15 mouse cellular contexts compared by ENCODE assay signal in genomic region chr9:28855826-28856225, GRCm38 (mm10).
"Had no signal": no experiment of that assay in that cellular context is flagged by ENCODE, and none has a peak within 500 bp of the region (broad histone marks: within the 10 kb centered on the region; RNA-seq: fewer than 3 reads in every experiment).

No protein-coding gene starts in this region.

- H3K27ac ChIP-seq: limb, embryonic 12.5 days; liver, embryonic 13.5 days; lung, embryonic 15.5 days; macrophage; midbrain, embryonic 12.5 days; stomach, postnatal 0 days had no signal

- H3K36me3 ChIP-seq: limb, embryonic 12.5 days; liver, embryonic 13.5 days; lung, embryonic 15.5 days; midbrain, embryonic 12.5 days had no signal

- H3K27me3 ChIP-seq: liver, embryonic 13.5 days; lung, embryonic 15.5 days; midbrain, embryonic 12.5 days had no signal

- H3K4me3 ChIP-seq: limb, embryonic 12.5 days; liver, embryonic 13.5 days; lung, embryonic 15.5 days; midbrain, embryonic 12.5 days had no signal

- H3K9ac ChIP-seq: limb, embryonic 12.5 days; liver, embryonic 13.5 days; liver, postnatal 0 days; lung, embryonic 15.5 days; midbrain, embryonic 12.5 days had no signal

- H3K9me3 ChIP-seq: limb, embryonic 12.5 days; liver, embryonic 13.5 days; lung, embryonic 15.5 days; midbrain, embryonic 12.5 days had no signal

- H3K4me1 ChIP-seq: liver, embryonic 13.5 days; lung, embryonic 15.5 days; midbrain, embryonic 12.5 days had no signal

- H3K4me2 ChIP-seq: limb, embryonic 12.5 days; liver, embryonic 13.5 days; lung, embryonic 15.5 days; midbrain, embryonic 12.5 days had no signal

- DNase-seq: kidney, adult 18-20 months; kidney, postnatal 10 days; kidney, postnatal 4 days; liver; liver, embryonic 13.5 days; liver, postnatal 0 days; lung, postnatal 14 days; thymus, adult 18-20 months; thymus, postnatal 14 days had no signal

- ATAC-seq: liver, postnatal 0 days; midbrain, embryonic 16.5 days had no signal
